Mouse (Mus musculus): Measurements from ENCODE around the gene Lrfn3.

GRCm38 (mm10) chr7:30327140-30327539 is 35.4 kb downstream of the Lrfn3 start:
- TF ChIP-seq CTCF (IDR thresholded peaks at IDR 0.05; ENCODE audit: insufficient read depth, low read depth, low read length) (no peak), POLR2A (IDR thresholded peaks at IDR 0.05; ENCODE audit: insufficient read depth, low read depth, low read length) (no peak)
